Mouse (Mus musculus) frontal cortex, adult 2 months (tissue): ENCODE measurements around the gene Trank1. TPM values are rescaled to one million over a fixed set of nuclear protein-coding genes. Genes with fewer than 3 reads are reported as not detected.

Experiments
- DNase-seq, 2 experiments: peaks; one replicate each; pipeline ENCODE4 v3.0.0; 2022; ENCODE audit warnings: low spot score in 1 of 2; ENCODE audit errors: extremely low spot score in 1 of 2
- polyA plus RNA-seq: library from polyadenylated mRNA; depleted of rRNA; stranded (reverse); fragments of >200 nt; gene quantifications from 2 replicates; pipeline ENCODE4 v1.2.3, GENCODE M21; 2012; rRNA removed

The Trank1 gene
- polyA plus RNA-seq, 1 experiment = 407 TPM

GRCm38 (mm10) chr9:111421862-111422261 lies 110.3 kb downstream of the Trank1 start:
- DNase-seq = no peak

- no peak for DNase-seq
These were observed 111.0 kb downstream of the Trank1 start for GRCm38 (mm10) chr9:111422567-111422966.

- DNase-seq = no peak
These were observed 113.6 kb downstream of the Trank1 start for GRCm38 (mm10) chr9:111425113-111425512.

GRCm38 (mm10) chr9:111425952-111426351 lies 114.4 kb downstream of the Trank1 start:
- peak in 1 of 2 experiments; percentile 52 for DNase-seq

- no peak for DNase-seq
These were observed 116.5 kb downstream of the Trank1 start for GRCm38 (mm10) chr9:111427891-111428555.

- no peak for DNase-seq
These were observed 117.3 kb downstream of the Trank1 start for GRCm38 (mm10) chr9:111428698-111429362.

- no peak for DNase-seq
These were observed 117.8 kb downstream of the Trank1 start for GRCm38 (mm10) chr9:111429363-111429750.

- no peak for DNase-seq
These were observed 123.9 kb downstream of the Trank1 start for GRCm38 (mm10) chr9:111435429-111435828.

- DNase-seq = no peak
These were observed 127.6 kb downstream of the Trank1 start, which contains the start of gene Dclk3 for GRCm38 (mm10) chr9:111438904-111439835. TSS of gene Dclk3 (plus strand) at chr9:111439081.

GRCm38 (mm10) chr9:111439836-111440201 lies 128.3 kb downstream of the Trank1 start:
- DNase-seq = peak; percentile 63 to 81

- no peak for DNase-seq
These were observed 128.9 kb downstream of the Trank1 start for GRCm38 (mm10) chr9:111440446-111440845.

- no peak for DNase-seq
These were observed 129.6 kb downstream of the Trank1 start for GRCm38 (mm10) chr9:111441151-111441550.

Other genes starting within 250 kb of the Trank1 start
- gene Lrrfip2, start 194.1 kb upstream of the Trank1 start, polyA plus RNA-seq = 45.6 and 52.0 TPM in 2 replicates
- 32.6 and 37.4 TPM in 2 replicates for gene Mlh1, start 39.9 kb upstream of the Trank1 start, polyA plus RNA-seq
- 41.9 and 47.2 TPM in 2 replicates for gene Epm2aip1, start 39.8 kb upstream of the Trank1 start, polyA plus RNA-seq
- gene Dclk3, start 127.3 kb downstream of the Trank1 start, polyA plus RNA-seq = 21.5 and 23.8 TPM in 2 replicates